Mouse (Mus musculus) lung, embryonic 16.5 days (tissue): ENCODE results near the gene Scyl2. TPM values are rescaled to one million over a fixed set of nuclear protein-coding genes. Genes with fewer than 3 reads are reported as not detected.
A peak's percentile ranks its signal among the peaks of the same experiment; 100 is the strongest.
"Not testable (repeated sequence)": the region's sequence is repeated elsewhere in the genome, so short reads cannot be mapped to it uniquely, and the experiment has no call there.

Source experiments
- ATAC-seq: fragments of 200-750 bp; cut with Nextera tagmentation; 2 replicates; pipeline ENCODE4 v1.8.0; 2017; ENCODE audit warnings: low read depth, mild to moderate bottlenecking, moderate library complexity
- H3K27ac ChIP-seq: fragments of 300-500 bp; sonication (generic); 2 replicates; pipeline ENCODE4 v1.5.1; 2014; ENCODE audit warnings: mild to moderate bottlenecking, control low read depth, low read length
- H3K27me3 ChIP-seq: fragments of 300-500 bp; sonication (generic); 2 replicates; pipeline ENCODE4 v1.6.1; 2014; ENCODE audit warnings: low read depth, low read length, mixed read lengths; ENCODE audit not compliant: control insufficient read depth, insufficient read depth
- H3K36me3 ChIP-seq: fragments of 300-500 bp; sonication (generic); 2 replicates; pipeline ENCODE4 v1.6.1; 2014; ENCODE audit warnings: low read length; ENCODE audit not compliant: control insufficient read depth, insufficient read depth
- H3K4me1 ChIP-seq: fragments of 300-500 bp; sonication (generic); replicated peaks from 2 replicates; pipeline ENCODE4 v1.6.1; 2014; ENCODE audit warnings: low read length, mixed read lengths; ENCODE audit not compliant: control insufficient read depth, insufficient read depth
- H3K4me2 ChIP-seq: fragments of 300-500 bp; sonication (generic); 2 replicates; pipeline ENCODE4 v1.6.1; 2014; ENCODE audit warnings: low read depth, low read length, control low read depth
- H3K4me3 ChIP-seq: fragments of 300-500 bp; sonication (generic); 2 replicates; pipeline ENCODE4 v1.5.1; 2014; ENCODE audit warnings: mild to moderate bottlenecking, low read length, control low read depth
- H3K9ac ChIP-seq: fragments of 300-500 bp; sonication (generic); 2 replicates; pipeline ENCODE4 v1.6.1; 2014; ENCODE audit warnings: low read length, control low read depth
- H3K9me3 ChIP-seq: fragments of 300-500 bp; sonication (generic); 2 replicates; pipeline ENCODE4 v1.6.1; 2016; ENCODE audit warnings: low read length; ENCODE audit not compliant: control insufficient read depth
- WGBS: fragments of 180-500 bp; shearing (Covaris S2); extraction: QIAGEN DNeasy Blood & Tissue Kit; methylation state at CpG from one replicate; pipeline ENCODE4 v1.1.7; 2014; 5-methylcytosine and 5-hydroxymethylcytosine counted together
- polyA plus RNA-seq: library from polyadenylated mRNA; unstranded; fragments of >200 nt; fragmentation: Nextera tagmentation; extraction: Ambion mirVana; gene quantifications from 2 replicates; pipeline ENCODE4 v1.2.1, GENCODE M21; 2015

Gene Scyl2
- polyA plus RNA-seq, 1 experiment from 2014 or later, result 7.7 TPM

GRCm38 (mm10) chr10:89708720-89709119, 22.6 kb upstream of the Scyl2 start:
- H3K4me1 ChIP-seq, result no peaks in the 10 kb centered on the region
- 29% methylated on average over 10 of the region's 10 CpGs for WGBS
- peak; percentile 83 for ATAC-seq
- H3K4me2 ChIP-seq, result peak overlapping the region; percentile 42
- peaks cover 15% of the 10 kb centered on the region; the same call in 1 of the 2 replicates for H3K36me3 ChIP-seq
- no peaks in the 10 kb centered on the region for H3K27me3 ChIP-seq
- H3K27ac ChIP-seq, result no peak overlapping the region
- no peaks in the 10 kb centered on the region for H3K9me3 ChIP-seq
- H3K9ac ChIP-seq, result no peak overlapping the region
- H3K4me3 ChIP-seq, result peak overlapping the region; percentile 27; the same call in 1 of the 2 replicates

DNA sequence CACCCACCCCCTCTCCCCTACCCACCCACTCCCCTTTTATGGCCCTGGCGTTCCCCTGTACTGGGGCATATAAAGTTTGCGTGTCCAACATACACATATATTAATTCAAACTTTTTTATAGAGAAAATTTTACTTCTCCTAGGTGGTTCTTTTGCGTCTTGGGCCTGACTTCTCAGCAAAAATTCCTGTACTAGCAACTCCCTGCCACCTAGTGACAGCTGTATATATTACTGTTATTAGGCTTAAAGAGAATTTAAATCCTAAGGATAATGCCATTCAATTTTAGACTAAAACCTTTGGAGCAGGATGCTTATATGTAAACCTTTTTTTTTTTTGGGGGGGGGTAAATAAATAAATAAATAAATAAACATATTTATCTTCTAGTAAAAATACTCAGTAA, 21.3 kb upstream of the Scyl2 start:
- Histone ChIP-seq H3K27ac (no peak overlapping the region), H3K4me2 (no peak overlapping the region), H3K4me3 (no peak overlapping the region), H3K9me3 (no peaks in the 10 kb centered on the region), H3K9ac (no peak overlapping the region), H3K36me3 (peaks cover 9% of the 10 kb centered on the region; the same call in 1 of the 2 replicates), H3K4me1 (no peaks in the 10 kb centered on the region), H3K27me3 (no peaks in the 10 kb centered on the region)
- 77% methylated on average over 3 of the region's 3 CpGs for WGBS
- no peak for ATAC-seq

- no peaks in the 10 kb centered on the region for H3K9me3 ChIP-seq
- H3K4me3 ChIP-seq, result no peak overlapping the region
- H3K9ac ChIP-seq, result no peak overlapping the region
- H3K36me3 ChIP-seq, result no peaks in the 10 kb centered on the region
- WGBS, result 38% methylated on average over 5 of the region's 5 CpGs
- no peaks in the 10 kb centered on the region for H3K27me3 ChIP-seq
- H3K27ac ChIP-seq, result no peak overlapping the region
- ATAC-seq, result peak; percentile 59; the same call in 1 of the 2 replicates
- no peaks in the 10 kb centered on the region for H3K4me1 ChIP-seq
- H3K4me2 ChIP-seq, result no peak overlapping the region
Observed at GRCm38 (mm10) chr10:89703042-89703441, 17.0 kb upstream of the Scyl2 start.

- Histone ChIP-seq H3K4me3 (no peak overlapping the region), H3K4me1 (no peaks in the 10 kb centered on the region), H3K4me2 (no peak overlapping the region), H3K9ac (no peak overlapping the region), H3K27ac (no peak overlapping the region), H3K36me3 (no peaks in the 10 kb centered on the region), H3K9me3 (no peaks in the 10 kb centered on the region), H3K27me3 (no peaks in the 10 kb centered on the region)
- ATAC-seq, result no peak
- 90% methylated on average over 3 of the region's 3 CpGs for WGBS
Observed at GRCm38 (mm10) chr10:89697956-89698355, 11.9 kb upstream of the Scyl2 start.

- H3K9me3 ChIP-seq, H3K4me3 ChIP-seq, H3K4me2 ChIP-seq, H3K36me3 ChIP-seq, H3K4me1 ChIP-seq, ATAC-seq, H3K27me3 ChIP-seq, H3K9ac ChIP-seq, H3K27ac ChIP-seq: not testable (repeated sequence)
- 61% methylated on average over 2 of the region's 2 CpGs for WGBS
Observed at GRCm38 (mm10) chr10:89696270-89696669, 10.2 kb upstream of the Scyl2 start.

GRCm38 (mm10) chr10:89695194-89695911, 9.3 kb upstream of the Scyl2 start:
- Histone ChIP-seq H3K36me3 (no peaks in the 10 kb centered on the region), H3K9ac (no peak overlapping the region), H3K4me3 (no peak overlapping the region), H3K9me3 (no peaks in the 10 kb centered on the region), H3K27ac (no peak overlapping the region), H3K4me2 (no peak overlapping the region), H3K27me3 (no peaks in the 10 kb centered on the region), H3K4me1 (no peaks in the 10 kb centered on the region)
- 72% methylated on average over 20 of the region's 20 CpGs for WGBS
- no peak for ATAC-seq

DNA sequence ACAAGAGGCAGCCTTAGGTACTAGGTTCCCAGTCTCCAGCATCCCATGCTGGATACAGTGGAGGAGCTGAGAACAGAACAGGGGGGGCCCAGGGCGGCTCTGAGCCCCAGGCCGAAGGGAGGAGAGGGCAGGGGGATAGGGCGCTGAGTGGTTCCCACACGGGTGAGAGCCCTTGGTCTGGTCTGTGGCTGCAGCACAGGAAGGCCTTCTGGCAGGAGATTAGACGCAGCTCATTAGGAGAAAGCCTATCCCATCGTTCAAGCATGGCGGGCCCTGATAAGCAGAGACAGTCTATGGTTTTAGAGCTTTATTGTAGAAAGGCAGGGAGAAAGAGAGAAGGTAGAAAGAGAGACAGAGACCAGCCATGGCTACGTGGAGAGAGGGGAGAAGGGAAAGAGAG, 3.9 kb upstream of the Scyl2 start:
- 55% methylated on average over 8 of the region's 8 CpGs for WGBS
- Histone ChIP-seq H3K27me3 (no peaks in the 10 kb centered on the region), H3K4me1 (peaks cover under 1% of the 10 kb centered on the region; the same call in 1 of the 2 replicates), H3K9ac (no peak overlapping the region), H3K9me3 (no peaks in the 10 kb centered on the region), H3K4me2 (no peak overlapping the region), H3K36me3 (no peaks in the 10 kb centered on the region), H3K4me3 (no peak overlapping the region), H3K27ac (no peak overlapping the region)
- no peak for ATAC-seq

DNA sequence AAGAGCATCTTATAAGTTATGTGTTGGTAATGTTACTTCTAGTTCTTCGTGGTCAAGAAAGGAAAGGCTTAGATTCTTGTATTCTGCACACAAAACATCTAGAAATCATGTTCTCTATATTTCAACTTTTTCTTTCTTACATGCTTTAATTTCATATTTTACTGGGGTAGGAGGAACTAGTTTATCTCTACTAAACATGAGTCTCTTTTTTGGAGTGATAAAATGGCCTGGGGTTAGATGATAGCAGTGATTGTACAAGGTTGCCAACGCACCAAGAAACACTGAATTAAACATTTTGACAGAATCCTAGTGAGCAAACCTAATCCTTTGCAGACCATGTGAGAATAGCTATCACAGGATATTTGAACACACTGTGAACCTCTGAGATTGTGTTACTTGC, 1.4 kb upstream of the Scyl2 start:
- H3K4me2 ChIP-seq, result no peak overlapping the region
- WGBS, result 67% methylated on average over 2 of the region's 2 CpGs
- no peak overlapping the region for H3K9ac ChIP-seq
- H3K9me3 ChIP-seq, result no peaks in the 10 kb centered on the region
- H3K36me3 ChIP-seq, result no peaks in the 10 kb centered on the region
- no peak for ATAC-seq
- no peaks in the 10 kb centered on the region for H3K27me3 ChIP-seq
- no peak overlapping the region for H3K4me3 ChIP-seq
- H3K27ac ChIP-seq, result no peak overlapping the region
- H3K4me1 ChIP-seq, result peaks cover 3% of the 10 kb centered on the region

DNA sequence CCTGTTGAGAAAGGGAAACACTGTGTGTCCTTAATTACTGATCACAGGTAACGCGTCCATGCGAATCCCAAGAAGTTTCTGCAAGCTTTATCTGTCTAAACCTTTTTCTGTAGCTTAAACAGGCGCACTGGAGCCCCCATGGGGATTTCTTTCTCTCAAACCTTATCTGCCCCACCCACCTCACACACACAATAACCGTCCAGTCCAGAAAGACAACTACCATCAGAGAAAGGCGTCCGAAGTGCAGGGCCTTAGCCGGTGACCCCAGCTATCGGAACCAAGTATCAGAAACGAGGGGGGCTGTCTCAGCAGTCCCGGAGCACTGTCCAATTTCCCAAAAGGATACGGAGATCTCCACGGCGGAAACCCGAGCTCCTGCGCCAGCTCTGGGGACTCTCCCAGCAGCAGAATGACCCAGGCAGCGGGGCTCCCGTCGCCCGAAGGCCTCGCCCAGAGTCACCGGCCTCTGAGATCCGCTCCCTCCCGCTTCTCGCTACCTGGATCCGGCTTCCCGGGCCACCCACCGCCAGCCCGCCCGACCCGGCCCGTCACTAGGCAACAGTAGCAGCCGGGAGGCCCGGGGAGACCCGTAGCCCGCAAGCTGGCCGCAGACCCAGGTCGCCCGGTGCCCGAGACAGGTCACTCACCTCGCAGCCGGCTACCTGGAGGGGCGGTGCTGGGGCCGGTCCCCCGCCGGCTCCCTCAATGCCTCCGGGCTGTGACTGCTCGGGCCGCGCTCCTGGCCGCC, 520 bp downstream of the Scyl2 start:
- H3K27me3 ChIP-seq, result no peaks in the 10 kb centered on the region
- ATAC-seq, result peak; percentile 76
- H3K9me3 ChIP-seq, result no peaks in the 10 kb centered on the region
- no peaks in the 10 kb centered on the region for H3K36me3 ChIP-seq
- peak overlapping the region; percentile 57; the same call in 1 of the 2 replicates for H3K27ac ChIP-seq
- peak overlapping the region; percentile 72 for H3K4me3 ChIP-seq
- 1% methylated on average over 47 of the region's 51 CpGs for WGBS
- H3K4me2 ChIP-seq, result peak overlapping the region; percentile 86
- H3K9ac ChIP-seq, result peak overlapping the region; percentile 87
- H3K4me1 ChIP-seq, result peaks cover 3% of the 10 kb centered on the region
